Mouse (Mus musculus) right cerebral cortex, postnatal 14 days (tissue): Measurements from ENCODE around the gene Qprt.

Experiments
- DNase-seq: peaks from one replicate; pipeline ENCODE4 v3.0.0; 2022

Qprt gene

GRCm38 (mm10) chr7:127121911-127122270, at the start of gene Qprt:
Gene Qprt, minus strand, starts transcription at chr7:127122226.
- no peak for DNase-seq

- DNase-seq, result no peak
Measured at GRCm38 (mm10) chr7:127166501-127166900, 44.5 kb upstream of the Qprt start.

GRCm38 (mm10) chr7:127165607-127166493, 43.8 kb upstream of the Qprt start:
- no peak for DNase-seq

- DNase-seq, result no peak
Measured at GRCm38 (mm10) chr7:127164002-127164401, 42.0 kb upstream of the Qprt start.

- DNase-seq, result no peak
Measured at GRCm38 (mm10) chr7:127162546-127162945, 40.5 kb upstream of the Qprt start.

- DNase-seq, result no peak
Measured at GRCm38 (mm10) chr7:127157548-127157947, 35.5 kb upstream of the Qprt start.

- no peak for DNase-seq
Measured at GRCm38 (mm10) chr7:127153477-127153876, 31.5 kb upstream of the Qprt start.

- no peak for DNase-seq
Measured at GRCm38 (mm10) chr7:127152464-127152863, 30.4 kb upstream of the Qprt start.

GRCm38 (mm10) chr7:127147901-127148300, 25.9 kb upstream of the Qprt start:
- DNase-seq, result no peak

- no peak for DNase-seq
Measured at GRCm38 (mm10) chr7:127146267-127146603, 24.2 kb upstream of the Qprt start.

GRCm38 (mm10) chr7:127145387-127146266, 23.6 kb upstream of the Qprt start:
- DNase-seq, result no peak

- no peak for DNase-seq
Measured at GRCm38 (mm10) chr7:127144412-127144811, 22.4 kb upstream of the Qprt start.

- no peak for DNase-seq
Measured at GRCm38 (mm10) chr7:127142666-127143065, 20.6 kb upstream of the Qprt start.

- no peak for DNase-seq
Measured at GRCm38 (mm10) chr7:127142214-127142613, 20.2 kb upstream of the Qprt start.

GRCm38 (mm10) chr7:127140623-127141404, 18.8 kb upstream of the Qprt start:
- no peak for DNase-seq

GRCm38 (mm10) chr7:127139562-127139961, 17.5 kb upstream of the Qprt start:
- no peak for DNase-seq

GRCm38 (mm10) chr7:127139100-127139499, 17.1 kb upstream of the Qprt start:
- no peak for DNase-seq

GRCm38 (mm10) chr7:127137262-127138017, 15.4 kb upstream of the Qprt start, which contains the start of gene Spn:
Gene Spn, minus strand, starts transcription at chr7:127137823.
- no peak for DNase-seq

- DNase-seq, result no peak
Measured at GRCm38 (mm10) chr7:127136181-127137071, 14.4 kb upstream of the Qprt start.

- no peak for DNase-seq
Measured at GRCm38 (mm10) chr7:127134821-127135447, 12.9 kb upstream of the Qprt start.

GRCm38 (mm10) chr7:127133125-127133524, 11.1 kb upstream of the Qprt start:
- no peak for DNase-seq
